Mouse (Mus musculus) brain, embryonic 14.5 days (tissue): ENCODE results near the gene Cdca5. TPM values are rescaled to one million over a fixed set of nuclear protein-coding genes. Genes with fewer than 3 reads are reported as not detected.
A peak's percentile ranks its signal among the peaks of the same experiment; 100 is the strongest.
"Not testable (repeated sequence)": the region's sequence is repeated elsewhere in the genome, so short reads cannot be mapped to it uniquely, and the experiment has no call there.

Experiments used
- DNase-seq: peaks from one replicate; pipeline ENCODE4 v3.0.0-alpha.2; 2011; ENCODE audit warnings: low read depth
- CTCF ChIP-seq: fragments of 200-500 bp; IDR thresholded peaks from 2 replicates; pipeline ENCODE4 v1.5.1; 2012; ENCODE audit warnings: inconsistent platforms, mild to moderate bottlenecking, moderate library complexity, borderline replicate concordance; ENCODE audit not compliant: insufficient read depth, insufficient read length; ENCODE audit errors: extremely low read depth
- POLR2A ChIP-seq: fragments of 200-500 bp; IDR thresholded peaks from 2 replicates; pipeline ENCODE4 v1.6.1; 2012; ENCODE audit warnings: mild to moderate bottlenecking, inconsistent platforms, borderline replicate concordance; ENCODE audit not compliant: poor library complexity, insufficient read depth, insufficient read length, severe bottlenecking; ENCODE audit errors: extremely low read depth
- polyA plus RNA-seq: library from polyadenylated mRNA; depleted of rRNA; stranded (reverse); fragments of >200 nt; gene quantifications from 2 replicates; pipeline ENCODE4 v1.2.3, GENCODE M21; 2012

Gene Cdca5
- polyA plus RNA-seq, 1 experiment, result 9.7 TPM

DNA sequence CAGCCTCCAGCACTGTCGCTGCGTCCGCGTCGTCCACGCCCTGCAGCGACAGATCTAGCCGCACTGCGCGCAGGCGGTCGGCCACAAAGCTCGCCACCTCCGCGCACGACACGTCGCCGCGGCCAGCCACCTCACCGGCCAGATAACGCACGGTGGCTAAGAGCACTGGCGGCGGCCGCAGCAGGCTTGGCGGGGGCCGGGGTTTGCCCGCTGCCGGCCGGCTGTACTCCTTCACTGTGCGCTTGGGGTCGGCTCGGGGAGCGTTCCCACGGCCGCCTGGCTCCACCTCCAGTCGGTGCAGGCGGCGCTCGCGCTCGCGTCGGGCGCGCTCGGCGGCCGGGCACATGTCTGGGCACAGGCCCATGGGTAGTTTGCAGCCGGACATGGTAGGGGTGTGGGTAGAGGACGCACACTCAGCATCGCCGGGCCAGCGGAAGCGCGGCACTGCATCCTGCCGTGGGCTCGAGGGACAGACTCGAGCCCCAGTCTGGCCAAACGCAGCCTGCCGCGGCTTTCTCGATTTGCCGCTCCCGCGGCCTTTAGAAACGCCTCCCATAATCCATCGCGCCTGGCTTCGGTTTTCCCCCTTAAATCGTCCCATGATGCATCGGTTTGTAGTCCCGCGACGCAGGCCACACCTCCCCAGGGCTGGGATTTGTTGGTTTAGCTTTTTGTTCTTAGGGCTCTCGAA is 33.3 kb downstream of the Cdca5 start, which contains the start of gene Sac3d1:
TSS of gene Sac3d1 (minus strand) at position 665 of the 691 bp plus-strand sequence.
- DNase-seq, result peak; percentile 98
- peak; percentile 82 for TF ChIP-seq POLR2A
- no peak for TF ChIP-seq CTCF

DNA sequence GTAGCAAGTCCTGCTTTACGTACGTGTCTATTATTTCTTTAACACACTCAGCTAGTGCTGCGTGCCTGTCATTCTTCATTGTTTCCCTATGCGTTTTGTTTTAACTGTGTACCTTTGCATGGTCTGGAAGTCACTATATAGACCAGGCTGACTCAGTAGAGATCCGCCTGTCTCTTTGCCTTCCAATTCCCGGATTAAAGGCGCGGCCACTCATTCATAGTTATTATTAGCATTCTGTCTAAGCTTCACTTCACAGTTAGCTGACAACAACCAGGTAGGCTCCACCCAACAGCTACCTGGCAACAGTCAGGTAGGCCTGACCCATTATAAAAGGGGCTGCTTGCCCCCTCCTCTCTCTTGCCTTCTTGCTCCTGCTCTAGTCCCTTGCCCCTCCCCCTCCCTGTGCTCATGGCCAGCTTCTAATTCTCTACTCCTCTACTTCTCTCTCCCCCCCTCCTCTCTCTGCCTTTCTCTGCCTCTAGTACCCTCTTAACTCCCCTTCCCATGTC is 33.9 kb downstream of the Cdca5 start:
- no peak for DNase-seq
- TF ChIP-seq CTCF, result no peak

DNA sequence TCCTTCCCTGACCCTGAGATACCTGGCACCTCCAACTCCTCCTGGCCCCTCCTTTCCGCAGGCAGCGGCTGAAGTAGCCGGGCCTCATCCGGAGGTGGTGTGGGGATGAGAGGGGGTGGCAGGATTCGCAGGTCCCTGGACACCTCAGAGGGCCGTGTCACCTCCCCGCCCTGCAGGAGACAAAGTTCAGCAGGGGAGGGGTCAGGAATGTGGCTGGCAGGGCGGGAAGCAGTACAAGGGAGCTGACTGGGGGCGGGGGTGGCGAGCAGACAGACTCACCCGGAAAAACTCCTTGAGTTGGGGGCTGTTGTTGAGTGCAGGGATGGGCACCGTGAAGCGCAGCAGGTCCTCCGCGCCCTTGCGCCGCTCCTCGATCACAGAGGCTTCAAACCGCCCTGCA is 37.0 kb downstream of the Cdca5 start:
- TF ChIP-seq POLR2A (no peak), CTCF (no peak)
- DNase-seq, result no peak

DNA sequence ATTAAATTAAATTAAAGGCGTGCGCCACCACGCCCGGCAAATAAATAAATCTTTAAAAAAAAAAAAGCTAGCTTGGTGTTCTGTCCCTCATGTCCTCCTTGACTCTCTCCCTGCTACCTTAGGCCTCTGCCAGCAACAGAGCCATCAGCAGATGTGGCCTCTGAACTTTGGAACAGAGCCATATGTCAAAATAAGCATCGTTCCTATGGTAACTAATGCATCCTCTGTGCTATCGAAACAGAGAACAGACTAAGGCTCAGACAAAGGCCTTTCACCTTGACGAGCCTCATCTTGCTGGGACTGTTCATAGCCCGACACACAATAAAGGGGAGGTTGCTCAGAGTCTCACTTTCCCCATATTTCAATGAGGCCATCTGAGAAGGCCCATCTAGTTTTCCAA is 38.5 kb downstream of the Cdca5 start:
- peak; percentile 51 for DNase-seq
- TF ChIP-seq POLR2A (no peak), CTCF (no peak)

DNA sequence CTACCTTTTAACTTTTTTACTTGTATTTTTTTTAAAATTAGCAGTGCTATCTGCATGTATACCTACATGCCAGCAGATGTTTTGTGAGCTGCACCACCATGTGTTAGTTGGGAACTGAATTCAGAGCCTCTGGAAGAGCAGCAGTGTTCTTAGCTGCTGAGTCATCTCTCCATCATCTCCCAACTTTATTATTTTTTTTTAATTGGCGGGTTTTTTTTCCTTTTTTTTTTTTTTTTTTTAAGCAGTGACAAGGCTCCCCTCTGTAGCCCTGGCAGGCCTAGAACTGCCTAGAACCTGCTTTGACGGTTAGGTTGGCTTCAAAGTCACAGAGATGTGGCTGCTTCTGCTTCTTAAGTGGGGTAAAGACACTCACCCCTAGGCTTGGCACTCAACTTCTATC is 40.1 kb downstream of the Cdca5 start:
- no peak for DNase-seq
- no peak for TF ChIP-seq POLR2A
- no peak for TF ChIP-seq CTCF

DNA sequence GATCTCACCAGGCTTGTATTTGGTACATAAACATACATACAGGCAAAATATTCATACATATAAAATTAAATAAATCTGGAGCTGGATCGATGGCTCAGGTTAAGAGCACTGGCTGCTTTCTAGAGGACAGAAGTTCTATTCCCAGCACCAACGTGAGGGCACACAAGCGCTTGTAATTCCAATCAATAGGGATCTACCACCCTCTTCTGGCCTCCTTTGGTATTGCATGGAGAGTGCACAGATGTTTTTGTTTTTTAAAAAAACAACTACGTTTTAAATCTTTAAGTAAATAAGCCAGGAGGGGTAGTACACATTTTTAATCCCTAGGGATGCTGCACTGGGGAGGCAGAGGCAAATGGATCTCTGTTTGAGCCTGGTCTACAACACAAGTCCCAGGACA is 41.5 kb downstream of the Cdca5 start:
- peak; percentile 39 for DNase-seq
- TF ChIP-seq POLR2A (no peak), CTCF (peak; percentile 58; the same call in 1 of the 2 replicates)

DNA sequence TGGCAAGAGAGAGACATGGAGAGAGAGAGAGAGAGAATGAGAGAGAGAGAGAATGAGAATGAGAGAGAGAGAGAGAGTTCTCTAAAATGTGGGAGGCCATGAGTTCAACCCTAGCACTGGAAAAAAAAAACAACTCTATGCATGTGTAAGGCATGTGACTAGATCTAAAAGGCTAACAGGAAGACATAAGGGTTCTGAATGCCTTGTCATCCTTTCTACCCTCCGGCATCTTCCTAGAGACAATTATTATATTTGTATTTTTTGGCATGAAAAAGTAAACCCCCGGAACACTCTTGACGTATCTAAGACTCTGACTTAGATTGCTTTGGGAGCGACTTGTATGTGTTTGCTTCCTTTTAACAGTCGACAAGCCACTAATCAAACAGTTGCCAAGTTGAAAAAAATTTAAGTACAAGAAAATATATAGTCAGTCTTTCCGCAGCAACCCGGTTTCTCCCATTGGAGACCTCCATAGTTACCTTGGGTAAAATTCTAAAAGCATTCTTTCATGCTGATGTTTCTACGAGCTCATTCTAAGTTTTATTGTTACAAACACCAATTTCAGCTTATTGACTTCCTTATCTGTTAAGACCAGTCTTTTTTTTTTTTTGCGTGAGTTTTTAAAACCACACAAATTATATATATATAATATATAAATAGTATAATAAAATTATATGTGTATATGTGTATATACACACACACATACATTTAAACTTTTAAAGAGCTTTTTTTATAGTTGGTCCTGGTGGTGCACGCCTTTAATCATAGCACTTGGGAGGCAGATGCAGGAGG is 42.2 kb downstream of the Cdca5 start:
- no peak for DNase-seq
- TF ChIP-seq CTCF (no peak), POLR2A (no peak)

DNA sequence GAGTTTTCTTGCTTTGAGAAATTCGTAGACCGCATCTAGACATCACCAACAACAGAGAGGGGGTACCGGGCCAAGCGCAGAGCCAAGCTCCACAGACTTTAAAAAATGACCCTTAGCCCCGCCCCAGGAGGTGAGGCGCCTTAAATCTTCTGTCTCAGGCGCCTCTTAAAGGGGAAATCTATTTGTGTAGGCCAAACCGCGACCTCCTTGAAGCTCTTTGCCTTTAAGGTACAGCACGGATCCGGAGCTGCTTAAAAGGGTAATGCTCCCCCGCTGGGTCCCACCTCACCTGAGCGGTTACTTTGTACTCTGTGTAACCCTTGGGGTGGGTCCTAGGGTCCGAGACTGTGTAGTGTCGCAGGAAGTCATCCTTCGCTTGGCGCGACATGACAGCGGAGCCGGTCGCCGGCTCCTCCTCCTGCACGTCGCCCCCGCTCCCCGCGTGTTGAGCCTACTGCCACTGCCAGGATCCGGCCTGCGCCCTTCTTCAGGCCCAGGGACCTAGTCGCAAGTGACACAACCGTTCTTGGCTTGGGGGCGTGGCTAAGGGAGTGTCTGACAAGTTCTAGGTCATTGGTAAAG is 43.1 kb downstream of the Cdca5 start, which contains the start of gene Snx15:
TSS of gene Snx15 (minus strand) at position 545 of the 582 bp plus-strand sequence.
- DNase-seq, result peak; percentile 98
- TF ChIP-seq CTCF, result no peak
- TF ChIP-seq POLR2A, result peak; percentile 29; the same call in 1 of the 2 replicates

DNA sequence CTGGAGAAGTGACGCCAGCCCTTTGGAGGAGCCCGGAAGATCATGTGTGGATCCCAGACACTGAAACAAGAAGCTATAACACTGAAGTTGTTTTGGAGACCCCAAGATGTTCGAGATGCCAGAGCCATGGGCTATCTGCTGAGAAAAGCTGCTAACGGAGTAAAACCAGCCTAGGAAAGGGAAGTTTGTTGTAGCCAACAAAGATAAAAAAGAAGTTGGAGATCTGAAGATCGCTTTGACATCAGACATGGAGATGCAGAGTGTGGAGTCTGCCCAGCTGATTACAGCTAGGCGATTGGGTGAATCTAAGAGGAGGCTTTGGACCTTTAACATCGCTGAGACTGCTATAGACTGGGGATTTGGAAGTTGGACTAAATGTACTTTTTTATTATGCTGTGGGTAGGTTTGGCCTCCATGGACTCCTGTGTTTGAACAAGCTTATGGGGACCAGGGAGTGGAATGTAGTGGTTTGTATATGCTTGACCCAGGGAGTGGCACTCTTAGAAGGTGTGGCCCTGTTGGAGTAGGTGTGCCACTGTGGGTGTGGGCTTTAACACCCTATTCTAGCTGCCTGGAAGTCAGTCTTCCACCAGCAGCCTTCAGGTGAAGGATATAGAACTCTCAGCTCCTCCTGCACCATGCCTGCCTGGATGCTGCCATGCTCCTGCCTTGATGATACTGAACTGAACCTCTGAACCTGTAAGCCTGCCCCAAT is 45.8 kb downstream of the Cdca5 start:
- not testable (repeated sequence) for DNase-seq

DNA sequence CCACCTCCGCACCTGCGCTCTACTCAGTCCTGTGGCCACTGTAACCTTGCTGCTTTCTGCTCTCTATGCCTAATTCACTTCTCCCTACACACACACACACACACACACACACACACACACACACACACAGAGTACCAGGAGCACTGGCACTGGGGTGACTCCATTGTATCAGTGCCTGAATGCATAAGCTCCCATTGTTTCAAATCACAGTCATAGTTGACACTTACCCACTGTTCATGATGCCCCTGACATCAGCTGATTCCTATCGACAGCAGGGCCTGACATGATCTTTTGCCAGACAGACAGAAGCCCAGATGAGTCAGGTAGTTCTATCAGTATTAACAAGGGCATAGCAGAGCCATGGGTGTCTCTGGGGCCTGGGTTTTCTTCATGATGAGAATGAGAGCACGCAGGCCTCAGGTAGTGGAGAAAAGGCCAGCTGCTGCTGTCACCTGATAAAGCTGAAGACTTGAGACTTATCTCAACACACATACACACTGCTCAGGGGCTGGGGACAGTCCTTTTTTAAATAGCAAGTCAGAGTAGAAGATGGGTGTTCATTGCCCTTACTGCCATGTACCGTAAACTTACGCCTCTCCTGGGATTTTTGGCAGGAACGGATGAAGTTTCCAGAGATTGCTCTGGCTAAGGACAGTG is 47.5 kb downstream of the Cdca5 start:
- TF ChIP-seq CTCF (no peak), POLR2A (no peak)
- DNase-seq, result no peak

DNA sequence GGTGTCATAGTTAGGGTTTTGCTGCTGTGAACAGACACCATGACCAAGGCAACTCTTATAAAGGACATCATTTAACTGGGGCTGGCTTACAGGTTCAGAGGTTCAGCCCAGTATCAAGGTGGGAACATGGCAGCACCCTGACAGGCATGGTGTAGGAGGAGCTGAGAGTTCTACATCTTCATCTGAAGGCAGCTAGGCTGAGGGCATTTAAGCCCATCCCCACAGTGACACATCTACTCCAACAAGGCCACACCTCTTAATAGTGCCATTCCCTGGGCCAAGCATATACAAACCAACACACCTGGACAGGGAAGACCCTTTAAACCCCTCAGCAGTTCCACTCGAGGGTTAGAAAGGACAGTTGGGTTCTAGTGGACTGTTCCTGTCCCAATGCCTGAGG is 48.4 kb downstream of the Cdca5 start:
- not testable (repeated sequence) for DNase-seq
